In genomic region chr11:95258490-95258889, GRCm38 (mm10) we compare ENCODE assay signal across 8 mouse cellular contexts. TPM values are rescaled to one million over a fixed set of nuclear protein-coding genes. Genes with fewer than 3 reads are reported as not detected.
DNase-seq lines count a peak whose midpoint lies in the region; ATAC-seq and TF ChIP-seq lines count a peak whose summit lies in the region.

No protein-coding gene starts in this region.

- ATAC-seq in embryonic facial prominence, embryonic 12.5 days (ENCODE audit: insufficient number of reproducible peaks, insufficient read depth, low FRiP score, low TSS enrichment): peak; percentile 30; the same call in 1 of the 2 replicates

- H3K4me1 ChIP-seq in embryonic facial prominence, embryonic 12.5 days: 0 out of 2 replicates have a peak, but pooled peaks cover 3% of the 10 kb centered on the region
- H3K4me1 ChIP-seq in kidney, adult 2 months (ENCODE audit: control insufficient read depth, insufficient read depth, low read length): no peaks in the 10 kb centered on the region
- no peaks in the 10 kb centered on the region; the same call in 1 of the 2 replicates for H3K4me1 ChIP-seq in liver, adult 2 months (ENCODE audit: control insufficient read depth, insufficient read depth, low read length)

- H3K4me3 ChIP-seq in embryonic facial prominence, embryonic 12.5 days: peak overlapping the region; percentile 55
- peak overlapping the region; percentile 59 for H3K4me3 ChIP-seq in kidney, adult 2 months (ENCODE audit: insufficient read depth, low read depth, low read length)
- H3K4me3 ChIP-seq in liver, adult 2 months (ENCODE audit: insufficient read depth, low read depth, low read length): peak overlapping the region; percentile 70

- no peaks in the 10 kb centered on the region for H3K79me2 ChIP-seq in liver, adult 2 months (ENCODE audit: control insufficient read depth, insufficient read depth, low read length)

- H3K9me3 ChIP-seq in embryonic facial prominence, embryonic 12.5 days: no peaks in the 10 kb centered on the region

- H3K27ac ChIP-seq in embryonic facial prominence, embryonic 12.5 days: 0 out of 2 replicates have a peak overlapping the region, but pooled peaks have one; percentile 36
- H3K27ac ChIP-seq in kidney, adult 2 months (ENCODE audit: insufficient read depth, low read depth, low read length): no peak overlapping the region
- 0 out of 2 replicates have a peak overlapping the region, but pooled peaks have one; percentile 8 for H3K27ac ChIP-seq in liver, adult 2 months (replicated peaks; ENCODE audit: insufficient read depth, low read depth, low read length)

- peak overlapping the region; percentile 93 for H3K4me2 ChIP-seq in embryonic facial prominence, embryonic 12.5 days (replicated peaks)

- 1% methylated on average over 26 of the region's 26 CpGs for WGBS in embryonic facial prominence, embryonic 12.5 days
- WGBS in kidney, adult 2 months: 3% methylated on average over 26 of the region's 26 CpGs
- 5% methylated on average over 26 of the region's 26 CpGs for WGBS in liver, adult 2 months

- H3K9ac ChIP-seq in embryonic facial prominence, embryonic 12.5 days: peak overlapping the region; percentile 75
- peak overlapping the region; percentile 52 for H3K9ac ChIP-seq in liver, adult 2 months (ENCODE audit: low read depth, low read length)

- no peak for TF ChIP-seq POLR2A in kidney, adult 2 months (IDR thresholded peaks at IDR 0.05; ENCODE audit: low read depth, low read length)
- TF ChIP-seq POLR2A in liver, adult 2 months (IDR thresholded peaks at IDR 0.05; ENCODE audit: extremely low read depth, insufficient read depth, low read length): no peak

- H3K27me3 ChIP-seq in embryonic facial prominence, embryonic 12.5 days: peaks cover 6% of the 10 kb centered on the region; the same call in 1 of the 2 replicates
- no peaks in the 10 kb centered on the region for H3K27me3 ChIP-seq in kidney, adult 2 months (replicated peaks; ENCODE audit: control insufficient read depth, insufficient read depth, low read length)
- H3K27me3 ChIP-seq in liver, adult 2 months (ENCODE audit: control insufficient read depth, insufficient read depth, low read length): no peaks in the 10 kb centered on the region

- peak; percentile 53 for TF ChIP-seq CTCF in kidney, adult 2 months (conservative IDR thresholded peaks at IDR 0.05; ENCODE audit: insufficient read depth, insufficient read length, low read depth, low read length)
- TF ChIP-seq CTCF in liver, adult 2 months (IDR thresholded peaks at IDR 0.05; ENCODE audit: low read depth, low read length): peak; percentile 69

- DNase-seq in 3134 (ENCODE audit: extremely low read depth, insufficient read length, low spot score): peak; percentile 90
- DNase-seq in adrenal gland, postnatal 14 days: peak; percentile 92
- DNase-seq in heart, adult 18-20 months: peak; percentile 90 to 92
- DNase-seq in kidney, adult 2 months: peak; percentile 78
- no peak for DNase-seq in liver, adult 2 months (ENCODE audit: extremely low read depth, low read depth, low spot score)
- DNase-seq in monocyte, adult 2 months (ENCODE audit: low read depth in 1 of 2, low spot score in 2 of 2): peak; percentile 48 to 76
- peak; percentile 71 to 86 for DNase-seq in spleen, postnatal 14 days (ENCODE audit: low spot score in 2 of 2)

- H3K36me3 ChIP-seq in embryonic facial prominence, embryonic 12.5 days: no peaks in the 10 kb centered on the region
- no peaks in the 10 kb centered on the region for H3K36me3 ChIP-seq in kidney, adult 2 months (ENCODE audit: control insufficient read depth, insufficient read depth, low read length)
- H3K36me3 ChIP-seq in liver, adult 2 months (ENCODE audit: control insufficient read depth, insufficient read depth, low read length): no peaks in the 10 kb centered on the region

RNA-seq across cellular contexts. Expression of gene Tac4, which starts 2.8 kb away (rescaled TPM):
- total RNA-seq in adrenal gland, postnatal 14 days (2021): not detected in 2 replicates
- polyA plus RNA-seq in embryonic facial prominence, embryonic 12.5 days (2016; fragmentation: Nextera tagmentation; extraction: Ambion mirVana): 0.29 TPM in 1 of 2 replicates, not detected in the other
- total RNA-seq in heart, adult 18-20 months (2021): not detected
- 0.09 TPM in 1 of 2 replicates, not detected in the other for polyA plus RNA-seq in kidney, adult 2 months (2012; rRNA removed)
- not detected in 2 replicates for total RNA-seq in liver, adult 2 months (2014; rRNA removed)
- not detected in 2 replicates for polyA plus RNA-seq in liver, adult 2 months (2012; rRNA removed)

RNA-seq across cellular contexts. Expression of gene Kat7, which starts 51.6 kb away (rescaled TPM):
- 48.5 and 50.7 TPM in 2 replicates for total RNA-seq in adrenal gland, postnatal 14 days (2021)
- polyA plus RNA-seq in embryonic facial prominence, embryonic 12.5 days (2016; fragmentation: Nextera tagmentation; extraction: Ambion mirVana): 77.8 and 82.1 TPM in 2 replicates
- 10 to 100 TPM; 25.7 to 30.8 TPM for total RNA-seq in heart, adult 18-20 months (2021)
- polyA plus RNA-seq in kidney, adult 2 months (2012; rRNA removed): 27.3 and 30.0 TPM in 2 replicates
- 12.2 and 15.6 TPM in 2 replicates for total RNA-seq in liver, adult 2 months (2014; rRNA removed)
- 12.9 and 13.1 TPM in 2 replicates for polyA plus RNA-seq in liver, adult 2 months (2012; rRNA removed)
